Mouse (Mus musculus) heart, embryonic 11.5 days (tissue): ENCODE measurements around the gene Fxyd1. TPM values are rescaled to one million over a fixed set of nuclear protein-coding genes. Genes with fewer than 3 reads are reported as not detected.

Source experiments
- ATAC-seq: fragments of 200-750 bp; cut with Nextera tagmentation; replicated peaks from 2 replicates; pipeline ENCODE4 v1.8.0; 2017; ENCODE audit warnings: moderate library complexity; ENCODE audit not compliant: insufficient number of reproducible peaks, low FRiP score, low TSS enrichment
- H3K27ac ChIP-seq: fragments of 300-500 bp; sonication (generic); 2 replicates; pipeline ENCODE4 v1.5.1; 2014; ENCODE audit warnings: mild to moderate bottlenecking, low read depth, low read length
- H3K27me3 ChIP-seq: fragments of 300-500 bp; sonication (generic); 2 replicates; pipeline ENCODE4 v1.6.1; 2014; ENCODE audit warnings: mild to moderate bottlenecking, low read length, mixed read lengths; ENCODE audit not compliant: control insufficient read depth, insufficient read depth
- H3K36me3 ChIP-seq: fragments of 300-500 bp; sonication (generic); 2 replicates; pipeline ENCODE4 v1.6.1; 2014; ENCODE audit warnings: mild to moderate bottlenecking, low read length, moderate library complexity, mixed read lengths; ENCODE audit not compliant: control insufficient read depth, insufficient read depth
- H3K4me1 ChIP-seq: fragments of 300-500 bp; sonication (generic); 2 replicates; pipeline ENCODE4 v1.6.1; 2014; ENCODE audit warnings: low read length; ENCODE audit not compliant: control insufficient read depth, insufficient read depth
- H3K4me2 ChIP-seq: fragments of 300-500 bp; sonication (generic); 2 replicates; pipeline ENCODE4 v1.6.1; 2014; ENCODE audit warnings: mild to moderate bottlenecking, moderate library complexity
- H3K4me3 ChIP-seq: fragments of 300-500 bp; sonication (generic); 2 replicates; pipeline ENCODE4 v1.5.1; 2014; ENCODE audit warnings: low read depth, low read length
- H3K9ac ChIP-seq: fragments of 300-500 bp; sonication (generic); 2 replicates; pipeline ENCODE4 v1.6.1; 2014; ENCODE audit warnings: mild to moderate bottlenecking, low read depth, low read length, moderate library complexity
- H3K9me3 ChIP-seq: fragments of 300-500 bp; sonication (generic); replicated peaks from 2 replicates; pipeline ENCODE4 v1.6.1; 2016; ENCODE audit warnings: low read length; ENCODE audit not compliant: control insufficient read depth
- WGBS: fragments of 180-500 bp; shearing (Covaris S2); extraction: QIAGEN DNeasy Blood & Tissue Kit; methylation state at CpG from one replicate; pipeline ENCODE4 v1.1.7; 2014; ENCODE audit not compliant: insufficient replicate concordance; 5-methylcytosine and 5-hydroxymethylcytosine counted together
- polyA plus RNA-seq: library from polyadenylated mRNA; unstranded; fragments of >200 nt; fragmentation: Nextera tagmentation; extraction: Ambion mirVana; gene quantifications from 2 replicates; pipeline ENCODE4 v1.2.1, GENCODE M21; 2014

Fxyd1 gene
- polyA plus RNA-seq, 1 experiment from 2014 or later = 566 TPM

GRCm38 (mm10) chr7:31074061-31074712 lies 17.2 kb upstream of the Fxyd1 start:
- Histone ChIP-seq H3K4me1 (no peaks in the 10 kb centered on the region; the same call in 1 of the 2 replicates), H3K9ac (no peak overlapping the region), H3K4me3 (no peak overlapping the region), H3K27me3 (peaks cover 2% of the 10 kb centered on the region; the same call in 1 of the 2 replicates), H3K36me3 (no peaks in the 10 kb centered on the region), H3K27ac (no peak overlapping the region), H3K9me3 (no peaks in the 10 kb centered on the region), H3K4me2 (no peak overlapping the region)
- ATAC-seq = no peak
- 75% methylated on average over 7 of the region's 7 CpGs for WGBS

GRCm38 (mm10) chr7:31073546-31073945 lies 16.5 kb upstream of the Fxyd1 start:
- Histone ChIP-seq H3K4me3 (no peak overlapping the region), H3K4me1 (no peaks in the 10 kb centered on the region; the same call in 1 of the 2 replicates), H3K9me3 (no peaks in the 10 kb centered on the region), H3K27me3 (peaks cover 2% of the 10 kb centered on the region; the same call in 1 of the 2 replicates), H3K4me2 (no peak overlapping the region), H3K9ac (no peak overlapping the region), H3K27ac (no peak overlapping the region), H3K36me3 (no peaks in the 10 kb centered on the region)
- ATAC-seq = no peak

- 53% methylated on average over 9 of the region's 9 CpGs for WGBS
- Histone ChIP-seq H3K36me3 (no peaks in the 10 kb centered on the region), H3K4me3 (no peak overlapping the region), H3K4me1 (no peaks in the 10 kb centered on the region; the same call in 1 of the 2 replicates), H3K27ac (no peak overlapping the region), H3K9ac (no peak overlapping the region), H3K4me2 (no peak overlapping the region), H3K9me3 (no peaks in the 10 kb centered on the region), H3K27me3 (peaks cover 2% of the 10 kb centered on the region; the same call in 1 of the 2 replicates)
- no peak for ATAC-seq
Measured at GRCm38 (mm10) chr7:31072326-31072725, 15.3 kb upstream of the Fxyd1 start.

DNA sequence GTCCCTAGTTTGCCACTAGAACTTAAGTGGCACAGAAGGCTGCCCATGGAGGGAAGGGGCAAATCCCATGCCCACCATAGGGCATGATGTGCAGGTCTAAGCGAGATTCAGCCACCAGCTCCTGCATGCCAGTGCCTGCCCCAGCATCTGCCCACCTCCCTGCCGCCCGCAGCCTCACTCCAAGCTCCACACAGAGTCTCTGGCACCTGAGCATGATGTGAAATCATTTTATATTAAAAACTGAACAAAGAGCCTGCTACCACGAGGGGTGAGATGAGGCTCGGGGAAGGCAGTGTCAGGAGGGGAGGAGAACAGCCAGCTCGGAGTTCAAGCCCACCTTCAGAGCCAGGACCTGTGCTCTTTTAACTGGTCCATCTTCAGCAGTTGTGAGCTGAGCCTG lies 13.3 kb upstream of the Fxyd1 start:
- no peak for ATAC-seq
- Histone ChIP-seq H3K27me3 (0 out of 2 replicates have a peak, but pooled peaks cover 2% of the 10 kb centered on the region), H3K36me3 (no peaks in the 10 kb centered on the region), H3K4me3 (no peak overlapping the region), H3K4me1 (no peaks in the 10 kb centered on the region; the same call in 1 of the 2 replicates), H3K4me2 (no peak overlapping the region), H3K9me3 (no peaks in the 10 kb centered on the region), H3K9ac (no peak overlapping the region), H3K27ac (no peak overlapping the region)
- WGBS = 80% methylated on average over 6 of the region's 6 CpGs

DNA sequence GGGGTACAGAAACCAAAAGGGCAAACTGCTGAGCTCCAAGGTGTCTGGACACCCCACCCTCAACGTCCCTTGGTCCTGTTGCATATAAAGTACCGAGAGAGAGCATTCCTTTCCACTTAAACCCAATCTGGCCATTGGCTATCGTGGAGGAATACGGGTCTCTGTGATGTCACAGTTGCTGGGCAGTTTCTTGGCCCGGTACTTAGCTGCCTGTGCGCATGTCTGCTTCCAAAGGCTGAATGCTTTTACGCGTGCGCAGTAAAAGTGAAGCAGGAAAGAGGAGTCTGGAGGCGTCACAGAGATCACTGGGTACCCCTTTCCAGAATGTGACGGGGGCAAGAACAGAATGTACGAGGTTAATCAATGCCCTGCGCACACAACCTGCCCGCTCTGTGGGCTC lies 12.5 kb upstream of the Fxyd1 start:
- no peak overlapping the region for H3K4me2 ChIP-seq
- WGBS = 83% methylated on average over 14 of the region's 14 CpGs
- H3K27me3 ChIP-seq = 0 out of 2 replicates have a peak, but pooled peaks cover 2% of the 10 kb centered on the region
- H3K9me3 ChIP-seq = no peaks in the 10 kb centered on the region
- no peak overlapping the region for H3K9ac ChIP-seq
- H3K4me3 ChIP-seq = no peak overlapping the region
- no peak for ATAC-seq
- no peak overlapping the region for H3K27ac ChIP-seq
- no peaks in the 10 kb centered on the region; the same call in 1 of the 2 replicates for H3K4me1 ChIP-seq
- H3K36me3 ChIP-seq = no peaks in the 10 kb centered on the region

DNA sequence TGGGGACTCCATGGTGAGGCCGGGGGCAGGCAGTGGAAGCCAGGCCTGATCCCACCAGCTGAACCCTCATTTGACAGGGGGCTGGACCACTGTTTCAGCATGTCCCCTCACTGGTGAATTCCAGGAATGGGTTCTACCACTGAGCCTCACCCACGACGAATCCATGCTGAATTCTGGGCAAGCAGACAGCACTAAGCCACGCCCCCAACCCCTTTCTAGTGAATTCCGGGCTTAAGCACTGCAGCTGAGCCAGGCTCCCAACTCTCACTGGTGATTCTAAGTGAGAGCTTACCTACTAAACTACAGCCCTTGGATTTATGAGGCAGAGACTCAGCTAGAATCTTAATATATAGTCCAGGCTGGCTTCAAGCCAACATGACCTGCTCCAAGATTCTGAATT lies 10.8 kb upstream of the Fxyd1 start:
- H3K4me2 ChIP-seq = no peak overlapping the region
- no peaks in the 10 kb centered on the region for H3K9me3 ChIP-seq
- H3K4me1 ChIP-seq = no peaks in the 10 kb centered on the region; the same call in 1 of the 2 replicates
- no peaks in the 10 kb centered on the region for H3K36me3 ChIP-seq
- 0 out of 2 replicates have a peak, but pooled peaks cover 2% of the 10 kb centered on the region for H3K27me3 ChIP-seq
- H3K9ac ChIP-seq = no peak overlapping the region
- H3K4me3 ChIP-seq = no peak overlapping the region
- H3K27ac ChIP-seq = no peak overlapping the region
- no peak for ATAC-seq
- WGBS = 35% methylated on average over 5 of the region's 5 CpGs

DNA sequence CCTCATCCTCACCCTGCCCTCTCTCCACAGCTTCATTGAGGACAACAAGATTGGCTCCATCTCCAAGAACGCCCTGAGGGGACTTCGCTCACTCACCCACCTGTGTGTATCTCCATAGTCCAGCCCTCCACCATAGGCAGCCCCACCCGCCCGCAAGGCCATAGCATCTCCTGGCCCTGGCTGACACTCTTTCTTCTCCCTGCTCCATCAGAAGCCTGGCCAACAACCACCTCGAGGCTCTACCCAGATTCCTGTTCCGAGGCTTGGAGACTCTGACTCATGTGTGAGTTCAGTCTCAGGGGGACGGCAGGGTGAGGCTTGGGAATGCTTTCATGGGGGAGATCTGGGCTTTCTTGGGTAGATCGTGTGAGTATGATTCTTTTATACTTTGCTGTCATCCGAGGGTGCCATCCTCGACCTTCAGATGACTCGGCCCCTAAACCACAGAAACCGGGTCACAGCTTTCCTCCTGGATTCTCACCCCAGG lies 6.1 kb upstream of the Fxyd1 start:
- Histone ChIP-seq H3K4me3 (no peak overlapping the region), H3K9me3 (no peaks in the 10 kb centered on the region), H3K4me2 (no peak overlapping the region), H3K27ac (no peak overlapping the region), H3K9ac (no peak overlapping the region), H3K36me3 (no peaks in the 10 kb centered on the region), H3K4me1 (no peaks in the 10 kb centered on the region), H3K27me3 (no peaks in the 10 kb centered on the region)
- no peak for ATAC-seq
- WGBS = 81% methylated on average over 12 of the region's 12 CpGs

GRCm38 (mm10) chr7:31060621-31061010 lies 3.6 kb upstream of the Fxyd1 start:
- no peaks in the 10 kb centered on the region for H3K27me3 ChIP-seq
- no peaks in the 10 kb centered on the region for H3K9me3 ChIP-seq
- H3K4me2 ChIP-seq = no peak overlapping the region
- no peak overlapping the region for H3K9ac ChIP-seq
- H3K4me3 ChIP-seq = no peak overlapping the region
- no peaks in the 10 kb centered on the region for H3K36me3 ChIP-seq
- H3K4me1 ChIP-seq = 0 out of 2 replicates have a peak, but pooled peaks cover 3% of the 10 kb centered on the region
- H3K27ac ChIP-seq = no peak overlapping the region
- no peak for ATAC-seq
- WGBS = 82% methylated on average over 7 of the region's 7 CpGs
